Mouse (Mus musculus) myocyte (in vitro differentiated cells): ENCODE data around the gene Pde4d. TPM values are rescaled to one million over a fixed set of nuclear protein-coding genes. Genes with fewer than 3 reads are reported as not detected.
A peak's percentile ranks its signal among the peaks of the same experiment; 100 is the strongest.

Source experiments
- H3K27me3 ChIP-seq: one replicate; pipeline ENCODE4 v1.6.1; 2011; ENCODE audit not compliant: control insufficient read depth, insufficient read depth, insufficient read length
- H3K36me3 ChIP-seq: one replicate; pipeline ENCODE4 v1.6.1; 2011; ENCODE audit not compliant: control insufficient read depth, insufficient read depth
- H3K4me2 ChIP-seq: one replicate; pipeline ENCODE4 v1.6.1; 2011; ENCODE audit warnings: low read depth, control low read depth
- H3K4me3 ChIP-seq: one replicate; pipeline ENCODE4 v1.5.1; 2011; ENCODE audit warnings: mild to moderate bottlenecking, control low read depth, moderate library complexity
- H3K79me2 ChIP-seq: one replicate; pipeline ENCODE4 v1.6.1; 2011; ENCODE audit not compliant: control insufficient read depth, insufficient read depth
- H3ac ChIP-seq: one replicate; pipeline ENCODE4 v1.6.1; 2011; ENCODE audit not compliant: control insufficient read depth, insufficient read length
- CEBPB ChIP-seq: IDR thresholded peaks from 2 replicates; pipeline ENCODE4 v1.6.1; 2011; ENCODE audit warnings: mild to moderate bottlenecking, moderate library complexity; ENCODE audit not compliant: poor library complexity, insufficient read depth, severe bottlenecking
- E2F4 ChIP-seq: IDR thresholded peaks from one replicate; pipeline ENCODE4 v1.6.1; 2011; ENCODE audit warnings: mild to moderate bottlenecking, control low read depth, moderate library complexity; ENCODE audit not compliant: insufficient read depth
- MAX ChIP-seq: IDR thresholded peaks from one replicate; pipeline ENCODE4 v1.6.1; 2011; ENCODE audit warnings: low read depth, mild to moderate bottlenecking, control low read depth
- MYOD1 ChIP-seq, 3 experiments: IDR thresholded peaks; one replicate each; pipeline ENCODE4 v1.6.1; 2011; ENCODE audit warnings: control low read depth in 2 of 3, low read depth in 2 of 3, mild to moderate bottlenecking in 2 of 3, moderate library complexity in 1 of 3; ENCODE audit not compliant: insufficient read length in 2 of 3, control insufficient read depth in 1 of 3
- MYOG ChIP-seq, 3 experiments: IDR thresholded peaks; one replicate each; pipeline ENCODE4 v1.6.1; 2011; ENCODE audit warnings: control low read depth in 2 of 3, low read depth in 2 of 3, mild to moderate bottlenecking in 2 of 3; ENCODE audit not compliant: insufficient read length in 2 of 3, control insufficient read depth in 1 of 3, insufficient read depth in 1 of 3
- POLR2A ChIP-seq: IDR thresholded peaks from one replicate; pipeline ENCODE4 v1.6.1; 2011; ENCODE audit warnings: low read depth, mild to moderate bottlenecking, control low read depth, moderate library complexity; ENCODE audit not compliant: insufficient read length
- POLR2AphosphoS2 ChIP-seq: IDR thresholded peaks from one replicate; pipeline ENCODE4 v1.6.1; 2011; ENCODE audit warnings: low read depth, control low read depth; ENCODE audit not compliant: insufficient read length
- REST ChIP-seq: IDR thresholded peaks from one replicate; pipeline ENCODE4 v1.6.1; 2011; ENCODE audit warnings: mild to moderate bottlenecking, control low read depth, moderate library complexity; ENCODE audit not compliant: insufficient read depth, insufficient read length
- SRF ChIP-seq: IDR thresholded peaks from one replicate; pipeline ENCODE4 v1.6.1; 2011; ENCODE audit warnings: low read depth; ENCODE audit not compliant: control insufficient read depth, insufficient read length
- TCF12 ChIP-seq: IDR thresholded peaks from one replicate; pipeline ENCODE4 v1.6.1; 2011; ENCODE audit warnings: mild to moderate bottlenecking, control low read depth; ENCODE audit not compliant: poor library complexity, insufficient read depth, severe bottlenecking
- TCF3 ChIP-seq: IDR thresholded peaks from one replicate; pipeline ENCODE4 v1.6.1; 2011; ENCODE audit warnings: low read depth, control low read depth; ENCODE audit not compliant: insufficient read length
- USF1 ChIP-seq: IDR thresholded peaks from one replicate; pipeline ENCODE4 v1.6.1; 2011; ENCODE audit warnings: low read depth, mild to moderate bottlenecking, control low read depth, moderate library complexity
- polyA plus RNA-seq: library from polyadenylated mRNA; unstranded; fragments of >200 nt; fragmentation: generic; extraction: Trizol; gene quantifications from one replicate; pipeline ENCODE4 v1.2.1, GENCODE M21; 2012; ENCODE audit warnings: missing spikeins

Gene Pde4d
- polyA plus RNA-seq, 1 experiment = 8.2 TPM

- Histone ChIP-seq H3K4me3 (no peak overlapping the region), H3K27me3 (no peaks in the 10 kb centered on the region), H3K4me2 (no peak overlapping the region), H3K79me2 (no peaks in the 10 kb centered on the region), H3ac (no peak overlapping the region), H3K36me3 (no peaks in the 10 kb centered on the region)
- TF ChIP-seq CEBPB (no peak), REST (no peak), TCF12 (no peak), MYOD1 (IDR thresholded peaks at IDR 0.05; ENCODE audit: control insufficient read depth in 1 of 3, insufficient read length in 2 of 3, low read depth in 2 of 3) (no peak), SRF (no peak), POLR2AphosphoS2 (no peak), MYOG (IDR thresholded peaks at IDR 0.05; ENCODE audit: control insufficient read depth in 1 of 3, insufficient read depth in 1 of 3, insufficient read length in 2 of 3, low read depth in 2 of 3) (no peak), E2F4 (no peak), TCF3 (no peak), USF1 (no peak), POLR2A (no peak), MAX (no peak)
These were observed 926.9 kb downstream of the Pde4d start for GRCm38 (mm10) chr13:109376681-109377080.

- Histone ChIP-seq H3K36me3 (no peaks in the 10 kb centered on the region), H3K4me3 (no peak overlapping the region), H3ac (no peak overlapping the region), H3K4me2 (no peak overlapping the region), H3K27me3 (no peaks in the 10 kb centered on the region), H3K79me2 (no peaks in the 10 kb centered on the region)
- TF ChIP-seq POLR2A (no peak), POLR2AphosphoS2 (no peak), TCF3 (no peak), SRF (no peak), E2F4 (no peak), TCF12 (no peak), USF1 (no peak), CEBPB (no peak), REST (no peak), MYOG (IDR thresholded peaks at IDR 0.05; ENCODE audit: control insufficient read depth in 1 of 3, insufficient read depth in 1 of 3, insufficient read length in 2 of 3, low read depth in 2 of 3) (no peak), MYOD1 (IDR thresholded peaks at IDR 0.05; ENCODE audit: control insufficient read depth in 1 of 3, insufficient read length in 2 of 3, low read depth in 2 of 3) (no peak), MAX (no peak)
These were observed 930.4 kb downstream of the Pde4d start for GRCm38 (mm10) chr13:109380149-109380548.

GRCm38 (mm10) chr13:109388626-109389220 is 939.0 kb downstream of the Pde4d start:
- no peaks in the 10 kb centered on the region for H3K79me2 ChIP-seq
- no peak overlapping the region for H3K4me3 ChIP-seq
- H3ac ChIP-seq = no peak overlapping the region
- no peak for TF ChIP-seq E2F4
- TF ChIP-seq SRF = no peak
- TF ChIP-seq MAX = no peak
- no peak for TF ChIP-seq REST
- TF ChIP-seq MYOD1 (IDR thresholded peaks at IDR 0.05; ENCODE audit: control insufficient read depth in 1 of 3, insufficient read length in 2 of 3, low read depth in 2 of 3) = peak in 2 of 3 experiments; percentile 57 to 88
- no peak for TF ChIP-seq TCF3
- TF ChIP-seq MYOG (IDR thresholded peaks at IDR 0.05; ENCODE audit: control insufficient read depth in 1 of 3, insufficient read depth in 1 of 3, insufficient read length in 2 of 3, low read depth in 2 of 3) = peak; percentile 79 to 89 (median 85)
- peak; percentile 6 for TF ChIP-seq TCF12
- peak overlapping the region; percentile 62 for H3K4me2 ChIP-seq
- H3K27me3 ChIP-seq = no peaks in the 10 kb centered on the region
- H3K36me3 ChIP-seq = no peaks in the 10 kb centered on the region

DNA sequence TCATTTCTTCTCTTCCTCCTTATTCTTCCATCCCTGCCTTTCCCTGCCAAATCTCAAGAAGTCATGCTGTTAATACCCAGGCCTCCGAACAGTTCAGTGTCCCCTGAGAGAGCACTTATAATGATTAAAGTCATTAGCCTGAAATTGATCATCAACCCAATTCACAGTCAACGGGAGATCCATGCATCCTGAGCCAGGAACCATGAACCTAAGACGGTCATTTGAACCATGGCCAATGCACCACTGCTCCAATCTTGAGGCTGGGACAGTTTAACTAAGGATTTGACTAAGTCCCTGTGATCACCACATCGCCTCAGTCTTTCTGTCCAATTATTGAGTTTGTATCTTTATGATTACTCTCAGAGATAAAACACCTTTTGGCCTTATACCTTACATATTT is 952.6 kb downstream of the Pde4d start:
- Histone ChIP-seq H3K36me3 (no peaks in the 10 kb centered on the region), H3K4me2 (no peak overlapping the region), H3K79me2 (no peaks in the 10 kb centered on the region), H3ac (no peak overlapping the region), H3K27me3 (no peaks in the 10 kb centered on the region), H3K4me3 (no peak overlapping the region)
- TF ChIP-seq E2F4 (no peak), MYOD1 (IDR thresholded peaks at IDR 0.05; ENCODE audit: control insufficient read depth in 1 of 3, insufficient read length in 2 of 3, low read depth in 2 of 3) (no peak), USF1 (no peak), CEBPB (no peak), SRF (no peak), POLR2A (no peak), MYOG (IDR thresholded peaks at IDR 0.05; ENCODE audit: control insufficient read depth in 1 of 3, insufficient read depth in 1 of 3, insufficient read length in 2 of 3, low read depth in 2 of 3) (no peak), MAX (no peak), TCF3 (no peak), REST (no peak), POLR2AphosphoS2 (no peak), TCF12 (no peak)
